Mouse (Mus musculus) testis, adult 2 months (tissue): ENCODE results near the gene Kcnh4.

ENCODE experiments used
- CTCF ChIP-seq: fragments of 200-500 bp; IDR thresholded peaks from 2 replicates; pipeline ENCODE4 v1.5.1; 2012; ENCODE audit warnings: low read depth, mild to moderate bottlenecking, inconsistent platforms, low read length, moderate library complexity; ENCODE audit not compliant: control insufficient read depth, insufficient read depth, insufficient replicate concordance
- POLR2A ChIP-seq: fragments of 200-500 bp; IDR thresholded peaks from 2 replicates; pipeline ENCODE4 v1.6.1; 2012; ENCODE audit warnings: low read depth, mild to moderate bottlenecking, inconsistent platforms, low read length, moderate library complexity; ENCODE audit not compliant: control insufficient read depth

DNA sequence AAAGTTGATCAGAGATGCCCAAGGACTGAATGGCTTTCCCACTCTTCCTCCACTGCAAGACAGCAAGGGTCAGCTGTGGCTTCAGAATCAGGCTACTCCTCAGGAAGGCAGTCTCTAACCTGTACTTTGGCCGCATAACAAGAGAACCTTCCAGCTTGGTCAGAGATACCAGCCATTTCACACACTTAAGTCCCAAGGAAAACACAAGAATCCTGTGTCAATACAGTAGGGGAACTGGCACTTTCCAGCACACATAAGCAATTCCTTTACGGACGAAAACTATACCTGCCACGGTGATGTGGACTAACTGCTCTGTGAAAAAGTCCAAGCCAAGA, 23.0 kb downstream of the Kcnh4 start:
- TF ChIP-seq CTCF (no peak), POLR2A (no peak)
